Mouse (Mus musculus) liver, embryonic 14.5 days (tissue): Measurements from ENCODE around the gene Ugt1a6b. TPM values are rescaled to one million over a fixed set of nuclear protein-coding genes. Genes with fewer than 3 reads are reported as not detected.
"Not testable (repeated sequence)": the region's sequence is repeated elsewhere in the genome, so short reads cannot be mapped to it uniquely, and the experiment has no call there.

Experiments
- ATAC-seq: fragments of 200-750 bp; cut with Nextera tagmentation; 2 replicates; pipeline ENCODE4 v1.8.0; 2017; ENCODE audit warnings: moderate number of reproducible peaks, mild to moderate bottlenecking, moderate library complexity; ENCODE audit not compliant: insufficient read depth
- DNase-seq, 3 experiments: peaks; one replicate each; pipeline ENCODE4 v3.0.0-alpha.2; 2012 to 2013; ENCODE audit warnings: low read depth in 3 of 3, low spot score in 3 of 3
- H3K27ac ChIP-seq: fragments of 300-500 bp; sonication (generic); 2 replicates; pipeline ENCODE4 v1.5.1; 2014; ENCODE audit warnings: moderate library complexity, mild to moderate bottlenecking, control low read depth, inconsistent platforms
- H3K27me3 ChIP-seq: fragments of 300-500 bp; sonication (generic); 2 replicates; pipeline ENCODE4 v1.6.1; 2014; ENCODE audit warnings: mild to moderate bottlenecking, low read length, moderate library complexity; ENCODE audit not compliant: control insufficient read depth, insufficient read depth
- H3K36me3 ChIP-seq: fragments of 300-500 bp; sonication (generic); replicated peaks from 2 replicates; pipeline ENCODE4 v1.6.1; 2014; ENCODE audit warnings: low read depth; ENCODE audit not compliant: control insufficient read depth, insufficient read depth
- H3K4me1 ChIP-seq, 2 experiments: fragments of 200-500 bp in 1 of 2; fragments of 300-500 bp in 1 of 2; sonication (generic) in 1 of 2; replicated peaks; 2 replicates each; pipeline ENCODE4 v1.6.1; 2012 to 2014; ENCODE audit warnings: antibody characterized with exemption in 1 of 2, inconsistent platforms in 1 of 2, low read length in 1 of 2; ENCODE audit not compliant: control insufficient read depth in 2 of 2, insufficient read depth in 2 of 2
- H3K4me2 ChIP-seq: fragments of 300-500 bp; sonication (generic); 2 replicates; pipeline ENCODE4 v1.6.1; 2014; ENCODE audit warnings: low read depth, mild to moderate bottlenecking, control low read depth, moderate library complexity
- H3K4me3 ChIP-seq, 2 experiments: fragments of 200-500 bp in 1 of 2; fragments of 300-500 bp in 1 of 2; sonication (generic) in 1 of 2; 2 replicates each; pipeline ENCODE4 v1.5.1; 2012 to 2014; ENCODE audit warnings: low read depth in 2 of 2, low read length in 2 of 2, mild to moderate bottlenecking in 2 of 2, control low read depth in 1 of 2, inconsistent platforms in 1 of 2, moderate library complexity in 1 of 2; ENCODE audit not compliant: insufficient read depth in 1 of 2
- H3K9ac ChIP-seq: fragments of 300-500 bp; sonication (generic); replicated peaks from 2 replicates; pipeline ENCODE4 v1.6.1; 2014; ENCODE audit warnings: mild to moderate bottlenecking, control low read depth, moderate library complexity
- H3K9me3 ChIP-seq: fragments of 300-500 bp; sonication (generic); 2 replicates; pipeline ENCODE4 v1.6.1; 2016; ENCODE audit warnings: low read length, mixed read lengths; ENCODE audit not compliant: control insufficient read depth
- CTCF ChIP-seq: IDR thresholded peaks from 2 replicates; pipeline ENCODE4 v1.5.1; 2016; ENCODE audit warnings: antibody characterized with exemption, low read depth, control low read depth
- EP300 ChIP-seq: IDR thresholded peaks from 2 replicates; pipeline ENCODE4 v1.6.1; 2016; ENCODE audit warnings: antibody characterized with exemption, low read depth
- WGBS: fragments of 180-500 bp; shearing (Covaris S2); extraction: QIAGEN DNeasy Blood & Tissue Kit; methylation state at CpG from one replicate; pipeline ENCODE4 v1.1.7; 2014; ENCODE audit not compliant: insufficient replicate concordance; 5-methylcytosine and 5-hydroxymethylcytosine counted together
- polyA plus RNA-seq, 2 experiments: library from polyadenylated mRNA; depleted of rRNA in 1 of 2; stranded (reverse) in 1 of 2; unstranded in 1 of 2; fragments of >200 nt; fragmentation: Nextera tagmentation in 1 of 2; extraction: Ambion mirVana in 1 of 2; gene quantifications; 2 replicates each; pipeline versions ENCODE4 v1.2.1 to v1.2.3; 2012 to 2014

Ugt1a6b gene
- polyA plus RNA-seq, 2 experiments = 3.1 to 4.8 TPM

GRCm38 (mm10) chr1:88138145-88138544, 35.1 kb downstream of the Ugt1a6b start:
- no peak for ATAC-seq
- no peak overlapping the region for H3K27ac ChIP-seq
- no peaks in the 10 kb centered on the region for H3K27me3 ChIP-seq
- TF ChIP-seq CTCF (no peak), EP300 (no peak)
- H3K4me2 ChIP-seq = no peak overlapping the region
- no peaks in the 10 kb centered on the region for H3K36me3 ChIP-seq
- WGBS = 79% methylated on average over 1 of the region's 1 CpGs
- no peak overlapping the region for H3K9ac ChIP-seq
- H3K9me3 ChIP-seq = no peaks in the 10 kb centered on the region
- H3K4me3 ChIP-seq = no peak overlapping the region
- no peak for DNase-seq
- peaks cover 0 to 18% of the 10 kb centered on the region in 2 experiments; a peak in 2 of 4 replicates for H3K4me1 ChIP-seq

DNA sequence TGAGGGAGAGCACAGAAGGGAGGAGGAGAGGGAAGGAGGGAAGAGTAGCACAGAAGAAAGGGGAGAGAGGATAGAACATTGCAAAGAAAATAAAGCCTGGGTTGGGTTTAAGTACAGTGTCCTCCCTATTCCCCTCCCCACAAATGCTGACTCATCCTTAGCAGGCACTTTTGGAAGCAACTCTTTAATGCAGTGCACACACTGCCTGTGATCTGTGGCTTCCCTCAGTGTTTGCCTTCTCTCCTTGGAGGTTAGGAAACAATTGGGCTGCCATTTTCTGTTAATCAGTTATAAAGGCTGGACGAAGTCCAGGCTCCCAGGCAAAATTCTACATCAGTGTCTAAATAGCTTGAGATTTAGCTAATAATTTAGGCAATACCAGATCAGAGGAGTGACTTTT, 37.4 kb downstream of the Ugt1a6b start:
- H3K4me2 ChIP-seq, H3K36me3 ChIP-seq, H3K27ac ChIP-seq, H3K27me3 ChIP-seq, H3K4me3 ChIP-seq, H3K9me3 ChIP-seq, H3K9ac ChIP-seq: not testable (repeated sequence)
- H3K4me1 ChIP-seq = peaks cover 0 to 11% of the 10 kb centered on the region in 2 experiments; a peak in 2 of 4 replicates
- peak; percentile 93 for ATAC-seq
- WGBS = 13% methylated on average over 1 of the region's 1 CpGs
- DNase-seq = peak in 1 of 3 experiments; percentile 4

- peak; percentile 68 for TF ChIP-seq CTCF
- not testable (repeated sequence) for H3K27ac ChIP-seq, H3K9ac ChIP-seq, H3K4me3 ChIP-seq, H3K4me2 ChIP-seq, H3K9me3 ChIP-seq, H3K36me3 ChIP-seq, H3K27me3 ChIP-seq
- peak; percentile 34; the same call in 1 of the 2 replicates for ATAC-seq
- H3K4me1 ChIP-seq = peaks cover 0 to 10% of the 10 kb centered on the region in 2 experiments; a peak in 2 of 4 replicates
- peak in 1 of 3 experiments; percentile 14 for DNase-seq
- WGBS = 5% methylated on average over 4 of the region's 5 CpGs
Observed at GRCm38 (mm10) chr1:88143966-88144675, 41.1 kb downstream of the Ugt1a6b start.

DNA sequence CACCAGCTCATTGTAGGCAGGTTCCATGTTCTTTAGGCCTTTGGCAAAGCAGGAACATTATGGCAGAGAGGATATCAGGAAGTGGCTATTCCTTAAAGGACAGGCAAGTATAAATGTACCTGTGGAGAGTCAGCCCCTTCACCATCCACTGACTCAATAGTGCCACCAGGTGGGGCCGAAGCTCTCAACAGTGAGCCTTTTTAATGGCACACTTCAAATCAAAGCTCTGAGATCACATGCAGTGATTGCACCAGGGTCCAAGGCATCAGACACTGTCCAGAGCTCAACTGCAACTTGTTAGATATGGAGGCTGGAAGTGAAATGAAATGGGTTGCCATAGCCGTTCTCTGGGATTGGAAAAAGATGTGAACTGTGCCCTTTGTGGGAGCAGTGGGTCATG, 42.2 kb downstream of the Ugt1a6b start:
- not testable (repeated sequence) for H3K9ac ChIP-seq, H3K4me1 ChIP-seq, ATAC-seq, DNase-seq, H3K27me3 ChIP-seq, H3K27ac ChIP-seq, H3K4me3 ChIP-seq, H3K4me2 ChIP-seq, H3K36me3 ChIP-seq, H3K9me3 ChIP-seq
- 39% methylated on average over 2 of the region's 2 CpGs for WGBS
- peak; percentile 35 for TF ChIP-seq CTCF

DNA sequence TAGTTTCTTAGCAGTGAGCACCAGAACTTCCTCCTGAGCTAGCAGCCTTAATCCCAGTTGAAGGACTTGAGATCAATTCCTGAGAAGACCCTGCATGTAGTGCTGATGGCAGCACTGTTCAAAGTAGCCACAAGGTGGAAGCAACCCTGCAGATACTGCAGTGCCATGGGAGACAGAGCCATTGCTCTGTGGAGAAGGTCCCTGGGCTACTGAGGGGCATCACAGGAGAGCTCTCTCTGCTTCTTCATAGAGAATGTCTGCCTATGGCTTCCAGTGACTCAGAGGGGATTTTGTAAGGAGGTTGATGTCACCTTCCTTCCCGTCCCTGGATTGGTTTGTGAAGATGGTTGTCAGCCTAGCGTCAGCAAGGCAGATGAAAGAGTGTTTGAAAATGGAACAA, 47.1 kb downstream of the Ugt1a6b start:
- not testable (repeated sequence) for H3K27me3 ChIP-seq, H3K4me3 ChIP-seq, H3K4me1 ChIP-seq, H3K27ac ChIP-seq, H3K36me3 ChIP-seq, H3K9me3 ChIP-seq, H3K4me2 ChIP-seq, H3K9ac ChIP-seq, ATAC-seq, DNase-seq
- 48% methylated on average over 2 of the region's 2 CpGs for WGBS
- peak; percentile 43 for TF ChIP-seq CTCF
